Mouse (Mus musculus) hindbrain, embryonic 13.5 days (tissue): ENCODE results near the gene Paqr8. TPM values are rescaled to one million over a fixed set of nuclear protein-coding genes. Genes with fewer than 3 reads are reported as not detected.
A peak's percentile ranks its signal among the peaks of the same experiment; 100 is the strongest.

Experiments
- ATAC-seq: fragments of 200-750 bp; cut with Nextera tagmentation; 2 replicates; pipeline ENCODE4 v1.8.0; 2017; ENCODE audit warnings: moderate TSS enrichment; ENCODE audit not compliant: low FRiP score
- H3K27ac ChIP-seq: fragments of 300-500 bp; sonication (generic); 2 replicates; pipeline ENCODE4 v1.5.1; 2015; ENCODE audit warnings: inconsistent platforms, mild to moderate bottlenecking, moderate library complexity
- H3K27me3 ChIP-seq: fragments of 300-500 bp; sonication (generic); 2 replicates; pipeline ENCODE4 v1.6.1; 2015; ENCODE audit warnings: mild to moderate bottlenecking, inconsistent platforms
- H3K36me3 ChIP-seq: fragments of 300-500 bp; sonication (generic); 2 replicates; pipeline ENCODE4 v1.6.1; 2015; ENCODE audit warnings: mild to moderate bottlenecking, inconsistent platforms
- H3K4me1 ChIP-seq: fragments of 300-500 bp; sonication (generic); replicated peaks from 2 replicates; pipeline ENCODE4 v1.6.1; 2015; ENCODE audit warnings: inconsistent platforms
- H3K4me2 ChIP-seq: fragments of 300-500 bp; sonication (generic); 2 replicates; pipeline ENCODE4 v1.6.1; 2015; ENCODE audit warnings: inconsistent platforms, mild to moderate bottlenecking, moderate library complexity
- H3K4me3 ChIP-seq: fragments of 300-500 bp; sonication (generic); 2 replicates; pipeline ENCODE4 v1.5.1; 2015; ENCODE audit warnings: mild to moderate bottlenecking, inconsistent platforms
- H3K9ac ChIP-seq: fragments of 300-500 bp; sonication (generic); 2 replicates; pipeline ENCODE4 v1.6.1; 2015; ENCODE audit warnings: mild to moderate bottlenecking, inconsistent platforms
- H3K9me3 ChIP-seq: fragments of 300-500 bp; sonication (generic); 2 replicates; pipeline ENCODE4 v1.6.1; 2016; ENCODE audit warnings: inconsistent platforms
- WGBS: fragments of 180-500 bp; shearing (Covaris S2); methylation state at CpG from one replicate; pipeline ENCODE4 v1.1.7; 2015; 5-methylcytosine and 5-hydroxymethylcytosine counted together
- polyA plus RNA-seq: library from polyadenylated mRNA; unstranded; fragments of >200 nt; fragmentation: Nextera tagmentation; extraction: Ambion mirVana; gene quantifications from 2 replicates; pipeline ENCODE4 v1.2.1, GENCODE M21; 2015

Paqr8 gene
- polyA plus RNA-seq, 1 experiment from 2014 or later: 26.2 TPM

- peaks cover 8% of the 10 kb centered on the region for H3K36me3 ChIP-seq
- H3K4me3 ChIP-seq: no peak overlapping the region
- no peaks in the 10 kb centered on the region for H3K4me1 ChIP-seq
- H3K27ac ChIP-seq: no peak overlapping the region
- 82% methylated on average over 2 of the region's 2 CpGs for WGBS
- no peak overlapping the region for H3K4me2 ChIP-seq
- H3K27me3 ChIP-seq: no peaks in the 10 kb centered on the region
- ATAC-seq: no peak
- H3K9ac ChIP-seq: no peak overlapping the region
- no peaks in the 10 kb centered on the region for H3K9me3 ChIP-seq
Observed at GRCm38 (mm10) chr1:20941322-20941721, 50.9 kb downstream of the Paqr8 start.

GRCm38 (mm10) chr1:20941857-20942256, 51.5 kb downstream of the Paqr8 start:
- Histone ChIP-seq H3K9ac (no peak overlapping the region), H3K27me3 (no peaks in the 10 kb centered on the region), H3K9me3 (no peaks in the 10 kb centered on the region), H3K4me2 (no peak overlapping the region), H3K4me3 (no peak overlapping the region), H3K4me1 (no peaks in the 10 kb centered on the region), H3K27ac (no peak overlapping the region), H3K36me3 (peaks cover 2% of the 10 kb centered on the region)
- WGBS: 84% methylated on average over 7 of the region's 7 CpGs
- ATAC-seq: no peak

GRCm38 (mm10) chr1:20943016-20943415, 52.6 kb downstream of the Paqr8 start:
- Histone ChIP-seq H3K4me2 (no peak overlapping the region), H3K4me1 (no peaks in the 10 kb centered on the region), H3K9me3 (no peaks in the 10 kb centered on the region), H3K27me3 (no peaks in the 10 kb centered on the region), H3K27ac (no peak overlapping the region), H3K36me3 (no peaks in the 10 kb centered on the region), H3K4me3 (no peak overlapping the region), H3K9ac (no peak overlapping the region)
- no peak for ATAC-seq
- WGBS: 98% methylated on average over 2 of the region's 2 CpGs

GRCm38 (mm10) chr1:20951300-20951763, 60.9 kb downstream of the Paqr8 start, which contains the start of gene Efhc1:
Gene Efhc1, plus strand, starts transcription at chr1:20951626.
- H3K36me3 ChIP-seq: no peaks in the 10 kb centered on the region
- no peaks in the 10 kb centered on the region for H3K9me3 ChIP-seq
- H3K9ac ChIP-seq: peak within 1 kb of the TSS; percentile 79
- under 1% methylated on average over 23 of the region's 23 CpGs for WGBS
- H3K27me3 ChIP-seq: no peaks in the 10 kb centered on the region
- peaks cover 13% of the 10 kb centered on the region for H3K4me1 ChIP-seq
- H3K4me2 ChIP-seq: peak within 1 kb of the TSS; percentile 72
- peak within 1 kb of the TSS; percentile 55 for H3K4me3 ChIP-seq
- peak within 1 kb of the TSS; percentile 91 for H3K27ac ChIP-seq
- ATAC-seq: peak; percentile 99

- Histone ChIP-seq H3K4me2 (peak overlapping the region; percentile 72), H3K4me3 (peak overlapping the region; percentile 55), H3K9ac (peak overlapping the region; percentile 79), H3K27me3 (no peaks in the 10 kb centered on the region), H3K4me1 (peaks cover 13% of the 10 kb centered on the region), H3K9me3 (no peaks in the 10 kb centered on the region), H3K27ac (peak overlapping the region; percentile 91), H3K36me3 (no peaks in the 10 kb centered on the region)
- 1% methylated on average over 16 of the region's 16 CpGs for WGBS
- ATAC-seq: peak; percentile 84; the same call in 1 of the 2 replicates
Observed at GRCm38 (mm10) chr1:20951799-20952198, 61.4 kb downstream of the Paqr8 start.

- no peak overlapping the region for H3K9ac ChIP-seq
- H3K27ac ChIP-seq: no peak overlapping the region
- H3K36me3 ChIP-seq: no peaks in the 10 kb centered on the region
- no peak overlapping the region for H3K4me3 ChIP-seq
- 86% methylated on average over 3 of the region's 3 CpGs for WGBS
- no peaks in the 10 kb centered on the region for H3K27me3 ChIP-seq
- H3K4me2 ChIP-seq: no peak overlapping the region
- no peak for ATAC-seq
- H3K4me1 ChIP-seq: peaks cover 13% of the 10 kb centered on the region
- no peaks in the 10 kb centered on the region for H3K9me3 ChIP-seq
Observed at GRCm38 (mm10) chr1:20954876-20955275, 64.5 kb downstream of the Paqr8 start.

- Histone ChIP-seq H3K9me3 (no peaks in the 10 kb centered on the region), H3K4me2 (no peak overlapping the region), H3K36me3 (no peaks in the 10 kb centered on the region), H3K4me3 (no peak overlapping the region), H3K27ac (no peak overlapping the region), H3K4me1 (no peaks in the 10 kb centered on the region), H3K9ac (no peak overlapping the region), H3K27me3 (no peaks in the 10 kb centered on the region)
- WGBS: 92% methylated on average over 2 of the region's 2 CpGs
- no peak for ATAC-seq
Observed at GRCm38 (mm10) chr1:20969642-20970041, 79.2 kb downstream of the Paqr8 start.

GRCm38 (mm10) chr1:20973389-20973788, 83.0 kb downstream of the Paqr8 start:
- Histone ChIP-seq H3K4me1 (no peaks in the 10 kb centered on the region), H3K4me2 (no peak overlapping the region), H3K36me3 (no peaks in the 10 kb centered on the region), H3K9me3 (no peaks in the 10 kb centered on the region), H3K4me3 (no peak overlapping the region), H3K27me3 (no peaks in the 10 kb centered on the region), H3K27ac (no peak overlapping the region), H3K9ac (no peak overlapping the region)
- 94% methylated on average over 6 of the region's 6 CpGs for WGBS
- ATAC-seq: no peak

GRCm38 (mm10) chr1:20974341-20975135, 84.1 kb downstream of the Paqr8 start:
- no peak overlapping the region for H3K27ac ChIP-seq
- no peaks in the 10 kb centered on the region for H3K4me1 ChIP-seq
- no peaks in the 10 kb centered on the region for H3K27me3 ChIP-seq
- 74% methylated on average over 9 of the region's 9 CpGs for WGBS
- H3K36me3 ChIP-seq: no peaks in the 10 kb centered on the region
- no peak for ATAC-seq
- no peak overlapping the region for H3K4me2 ChIP-seq
- H3K4me3 ChIP-seq: no peak overlapping the region
- H3K9me3 ChIP-seq: no peaks in the 10 kb centered on the region
- H3K9ac ChIP-seq: no peak overlapping the region

- 53% methylated on average over 1 of the region's 1 CpGs for WGBS
- Histone ChIP-seq H3K4me3 (no peak overlapping the region), H3K27ac (no peak overlapping the region), H3K9ac (no peak overlapping the region), H3K36me3 (no peaks in the 10 kb centered on the region), H3K4me1 (no peaks in the 10 kb centered on the region), H3K4me2 (no peak overlapping the region), H3K27me3 (no peaks in the 10 kb centered on the region), H3K9me3 (no peaks in the 10 kb centered on the region)
- ATAC-seq: no peak
Observed at GRCm38 (mm10) chr1:20980553-20980952, 90.1 kb downstream of the Paqr8 start.

- no peak overlapping the region for H3K9ac ChIP-seq
- no peak overlapping the region for H3K4me3 ChIP-seq
- ATAC-seq: no peak
- 86% methylated on average over 6 of the region's 6 CpGs for WGBS
- no peaks in the 10 kb centered on the region for H3K36me3 ChIP-seq
- no peak overlapping the region for H3K27ac ChIP-seq
- H3K4me2 ChIP-seq: no peak overlapping the region
- no peaks in the 10 kb centered on the region for H3K27me3 ChIP-seq
- H3K9me3 ChIP-seq: no peaks in the 10 kb centered on the region
- no peaks in the 10 kb centered on the region; the same call in 1 of the 2 replicates for H3K4me1 ChIP-seq
Observed at GRCm38 (mm10) chr1:20981764-20982163, 91.4 kb downstream of the Paqr8 start.

GRCm38 (mm10) chr1:20984103-20984502, 93.7 kb downstream of the Paqr8 start:
- WGBS: 72% methylated on average over 2 of the region's 2 CpGs
- no peak for ATAC-seq
- Histone ChIP-seq H3K27ac (no peak overlapping the region), H3K36me3 (no peaks in the 10 kb centered on the region), H3K4me2 (no peak overlapping the region), H3K4me3 (no peak overlapping the region), H3K27me3 (no peaks in the 10 kb centered on the region), H3K4me1 (no peaks in the 10 kb centered on the region; the same call in 1 of the 2 replicates), H3K9me3 (no peaks in the 10 kb centered on the region), H3K9ac (no peak overlapping the region)

GRCm38 (mm10) chr1:20984582-20984981, 94.2 kb downstream of the Paqr8 start:
- ATAC-seq: peak; percentile 54; the same call in 1 of the 2 replicates
- WGBS: 50% methylated on average over 4 of the region's 4 CpGs

More at GRCm38 (mm10) chr1:20984582-20984981, 94.2 kb downstream of the Paqr8 start:
- Histone ChIP-seq H3K4me3 (no peak overlapping the region), H3K36me3 (no peaks in the 10 kb centered on the region), H3K4me2 (no peak overlapping the region), H3K27ac (no peak overlapping the region), H3K9ac (no peak overlapping the region), H3K4me1 (no peaks in the 10 kb centered on the region; the same call in 1 of the 2 replicates), H3K9me3 (no peaks in the 10 kb centered on the region), H3K27me3 (no peaks in the 10 kb centered on the region)
